Mouse (Mus musculus) limb, embryonic 14.5 days (tissue): Measurements from ENCODE around the gene Gm20388. TPM values are rescaled to one million over a fixed set of nuclear protein-coding genes. Genes with fewer than 3 reads are reported as not detected.
A peak's percentile ranks its signal among the peaks of the same experiment; 100 is the strongest.

ENCODE experiments used
- ATAC-seq: fragments of 200-750 bp; cut with Nextera tagmentation; 2 replicates; pipeline ENCODE4 v1.8.0; 2017; ENCODE audit warnings: low read depth, moderate number of reproducible peaks, moderate TSS enrichment; ENCODE audit not compliant: low FRiP score
- DNase-seq: peaks from one replicate; pipeline ENCODE4 v3.0.0-alpha.2; 2015; ENCODE audit warnings: low spot score
- H3K27ac ChIP-seq: fragments of 300-500 bp; sonication (generic); replicated peaks from 2 replicates; pipeline ENCODE4 v1.5.1; 2014; ENCODE audit warnings: low read depth, mild to moderate bottlenecking, low read length, moderate library complexity, mixed read lengths
- H3K27me3 ChIP-seq: fragments of 300-500 bp; sonication (generic); 2 replicates; pipeline ENCODE4 v1.6.1; 2014; ENCODE audit warnings: low read length, mixed read lengths; ENCODE audit not compliant: control insufficient read depth, insufficient read depth
- H3K36me3 ChIP-seq: fragments of 300-500 bp; sonication (generic); 2 replicates; pipeline ENCODE4 v1.6.1; 2014; ENCODE audit warnings: mild to moderate bottlenecking, low read length, moderate library complexity, mixed read lengths; ENCODE audit not compliant: control insufficient read depth, insufficient read depth
- H3K4me1 ChIP-seq: fragments of 300-500 bp; sonication (generic); 2 replicates; pipeline ENCODE4 v1.6.1; 2014; ENCODE audit warnings: antibody characterized with exemption, low read length, mixed read lengths; ENCODE audit not compliant: control insufficient read depth, insufficient read depth
- H3K4me2 ChIP-seq: fragments of 300-500 bp; sonication (generic); replicated peaks from 2 replicates; pipeline ENCODE4 v1.6.1; 2014; ENCODE audit warnings: low read depth, mild to moderate bottlenecking, low read length, moderate library complexity; ENCODE audit not compliant: severe bottlenecking
- H3K4me3 ChIP-seq: fragments of 300-500 bp; sonication (generic); replicated peaks from 2 replicates; pipeline ENCODE4 v1.5.1; 2014; ENCODE audit warnings: low read length
- H3K9ac ChIP-seq: fragments of 300-500 bp; sonication (generic); 2 replicates; pipeline ENCODE4 v1.6.1; 2014; ENCODE audit warnings: mild to moderate bottlenecking, low read depth, low read length, moderate library complexity; ENCODE audit not compliant: severe bottlenecking
- H3K9me3 ChIP-seq: fragments of 300-500 bp; sonication (generic); 2 replicates; pipeline ENCODE4 v1.6.1; 2016; ENCODE audit warnings: low read length; ENCODE audit not compliant: control insufficient read depth
- POLR2A ChIP-seq: fragments of 200-500 bp; IDR thresholded peaks from 2 replicates; pipeline ENCODE4 v1.8.0; 2012; ENCODE audit warnings: inconsistent platforms, mild to moderate bottlenecking, moderate library complexity, borderline replicate concordance; ENCODE audit not compliant: insufficient read depth, insufficient read length; ENCODE audit errors: extremely low read depth
- WGBS: fragments of 180-500 bp; shearing (Covaris S2); extraction: QIAGEN DNeasy Blood & Tissue Kit; methylation state at CpG from one replicate; pipeline ENCODE4 v1.1.7; 2014; 5-methylcytosine and 5-hydroxymethylcytosine counted together
- polyA plus RNA-seq, 2 experiments: library from polyadenylated mRNA; depleted of rRNA in 1 of 2; stranded (reverse) in 1 of 2; unstranded in 1 of 2; fragments of >200 nt; fragmentation: Nextera tagmentation in 1 of 2; extraction: Ambion mirVana in 1 of 2; gene quantifications; 2 replicates each; pipeline versions ENCODE4 v1.2.1 to v1.2.3; 2012 to 2014

Gene Gm20388
- polyA plus RNA-seq, 2 experiments, result 1.9 to 49.9 TPM

DNA sequence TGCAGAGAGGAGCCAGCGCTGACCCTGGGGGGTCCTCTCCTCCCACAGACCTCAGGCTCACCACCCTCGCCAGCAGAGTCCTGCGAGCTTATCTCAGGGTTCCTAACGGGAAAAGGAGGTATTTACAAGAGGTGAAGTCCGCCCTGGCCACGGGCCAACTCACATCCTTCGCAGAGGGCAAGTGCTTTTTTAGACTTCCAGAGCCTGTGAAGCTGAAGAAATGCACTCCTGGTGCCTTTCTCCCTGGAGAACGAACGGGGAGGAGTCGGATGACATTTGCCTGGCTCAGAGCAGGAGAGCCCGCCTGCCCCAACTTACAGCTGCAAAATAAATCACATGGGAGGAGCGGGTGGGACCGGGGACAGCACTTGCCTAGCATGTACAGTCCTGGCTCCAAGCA lies 1117.1 kb downstream of the Gm20388 start:
- peaks cover 34% of the 10 kb centered on the region; the same call in 1 of the 2 replicates for H3K27me3 ChIP-seq

DNA sequence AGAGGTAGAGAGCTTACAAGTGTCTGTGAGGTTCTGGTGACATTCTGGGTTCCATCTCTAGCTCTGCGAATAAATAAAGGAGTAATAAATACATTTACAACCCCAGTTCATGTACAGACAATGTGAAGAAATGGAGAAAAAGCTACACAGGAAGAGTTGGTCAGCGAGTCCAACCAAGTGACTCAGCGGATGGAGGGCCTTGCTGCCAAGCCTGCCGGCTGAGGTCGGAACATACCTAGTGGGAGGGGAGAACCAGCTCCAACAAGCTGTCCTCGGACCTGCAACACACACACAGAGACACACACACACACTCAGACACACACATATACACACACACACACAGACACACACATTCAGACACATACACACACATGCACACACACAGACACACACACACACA lies 1118.4 kb downstream of the Gm20388 start:
- Histone ChIP-seq H3K36me3 (no peaks in the 10 kb centered on the region), H3K27me3 (peaks cover 22% of the 10 kb centered on the region; the same call in 1 of the 2 replicates), H3K9ac (no peak overlapping the region), H3K4me3 (no peak overlapping the region), H3K4me2 (no peak overlapping the region), H3K9me3 (no peaks in the 10 kb centered on the region), H3K4me1 (peaks cover 8% of the 10 kb centered on the region; the same call in 1 of the 2 replicates), H3K27ac (no peak overlapping the region)
- TF ChIP-seq POLR2A, result no peak
- DNase-seq (no peak), ATAC-seq (no peak)
- 86% methylated on average over 6 of the region's 6 CpGs for whole genome bisulfite sequencing

More for the DNA sequence above, 1117.1 kb downstream of the Gm20388 start:
- no peak overlapping the region for H3K4me3 ChIP-seq
- H3K9me3 ChIP-seq, result no peaks in the 10 kb centered on the region
- TF ChIP-seq POLR2A, result no peak
- no peak overlapping the region for H3K27ac ChIP-seq
- ATAC-seq (no peak), DNase-seq (peak; percentile 10)
- WGBS, result 7% methylated on average over 13 of the region's 13 CpGs
- H3K4me1 ChIP-seq, result peaks cover 3% of the 10 kb centered on the region; the same call in 1 of the 2 replicates
- H3K9ac ChIP-seq, result no peak overlapping the region
- no peak overlapping the region for H3K4me2 ChIP-seq
- H3K36me3 ChIP-seq, result no peaks in the 10 kb centered on the region

DNA sequence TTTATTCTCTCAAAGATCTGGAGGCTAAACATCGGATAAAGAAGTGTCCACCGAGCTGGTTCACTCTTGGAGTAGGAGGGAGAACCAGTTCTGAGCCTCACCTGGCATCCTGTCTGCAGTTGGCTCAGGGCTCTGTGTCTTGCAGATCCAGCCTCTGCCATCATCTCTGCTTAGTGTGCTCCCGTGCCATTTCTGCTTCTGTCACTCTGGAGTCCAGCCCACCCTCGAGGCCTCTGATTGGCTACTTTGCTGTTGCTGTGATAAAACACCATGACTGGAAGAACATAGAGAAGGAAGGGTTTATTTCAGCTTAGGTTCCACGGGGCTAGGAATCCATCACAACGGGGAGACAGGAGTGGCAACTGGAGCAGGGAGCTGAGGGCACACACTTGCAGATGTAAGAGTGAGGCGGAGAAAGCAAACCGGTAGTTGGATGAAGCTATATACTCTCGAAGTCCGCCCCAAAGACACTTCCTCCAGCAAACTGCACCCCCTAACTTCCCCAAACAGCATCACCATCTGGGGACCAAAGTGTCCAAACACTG lies 1119.9 kb downstream of the Gm20388 start:
- H3K4me1 ChIP-seq, result peaks cover 11% of the 10 kb centered on the region; the same call in 1 of the 2 replicates
- no peak overlapping the region for H3K4me2 ChIP-seq
- DNase-seq, result no peak
- H3K27me3 ChIP-seq, result peaks cover 16% of the 10 kb centered on the region; the same call in 1 of the 2 replicates
- H3K9me3 ChIP-seq, result no peaks in the 10 kb centered on the region
- ATAC-seq, result no peak
- TF ChIP-seq POLR2A, result no peak
- no peak overlapping the region for H3K4me3 ChIP-seq
- WGBS, result 61% methylated on average over 10 of the region's 10 CpGs
- H3K9ac ChIP-seq, result no peak overlapping the region
- no peak overlapping the region for H3K27ac ChIP-seq
- no peaks in the 10 kb centered on the region for H3K36me3 ChIP-seq

DNA sequence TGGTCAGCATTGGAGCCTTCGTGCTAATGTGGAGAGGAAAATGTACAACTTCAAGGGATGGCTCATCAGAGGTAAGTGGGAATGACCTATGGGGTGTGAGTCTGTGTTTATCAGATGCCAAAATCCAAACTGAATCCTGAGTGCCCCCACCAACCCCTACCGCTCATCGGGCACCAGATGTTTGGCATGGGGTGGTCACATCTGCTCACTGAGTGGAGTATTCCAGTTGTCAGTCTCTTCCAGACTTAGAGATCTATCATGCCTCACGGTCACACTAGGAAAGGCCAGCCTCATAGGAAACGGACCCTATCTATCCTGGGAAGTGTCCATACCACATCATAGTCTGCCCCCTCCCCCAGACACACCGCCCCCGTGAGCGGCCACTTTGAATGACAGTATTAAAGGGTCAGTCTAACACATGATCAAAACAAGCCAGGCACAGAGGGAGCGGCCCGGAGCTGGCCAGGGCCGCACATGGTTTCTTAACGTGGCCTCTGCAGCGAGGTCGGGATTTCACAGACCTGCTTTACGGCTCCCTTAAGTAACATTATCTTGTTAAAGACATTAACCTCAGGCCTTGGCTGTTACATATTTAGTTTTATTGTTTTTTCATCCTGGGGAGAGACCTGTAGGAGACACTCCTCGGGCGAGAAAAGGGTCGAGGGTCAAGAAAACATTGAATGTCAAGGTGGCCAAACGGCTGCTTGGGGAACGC lies 1122.8 kb downstream of the Gm20388 start:
- H3K9me3 ChIP-seq, result no peaks in the 10 kb centered on the region
- no peaks in the 10 kb centered on the region for H3K36me3 ChIP-seq
- peak; percentile 26 for DNase-seq
- peaks cover 7% of the 10 kb centered on the region; the same call in 1 of the 2 replicates for H3K4me1 ChIP-seq
- peaks cover 10% of the 10 kb centered on the region; the same call in 1 of the 2 replicates for H3K27me3 ChIP-seq
- TF ChIP-seq POLR2A, result no peak
- WGBS, result 37% methylated on average over 20 of the region's 20 CpGs
- H3K27ac ChIP-seq, result no peak overlapping the region
- no peak overlapping the region for H3K9ac ChIP-seq
- peak; percentile 76 for ATAC-seq
- no peak overlapping the region for H3K4me2 ChIP-seq
- no peak overlapping the region for H3K4me3 ChIP-seq

DNA sequence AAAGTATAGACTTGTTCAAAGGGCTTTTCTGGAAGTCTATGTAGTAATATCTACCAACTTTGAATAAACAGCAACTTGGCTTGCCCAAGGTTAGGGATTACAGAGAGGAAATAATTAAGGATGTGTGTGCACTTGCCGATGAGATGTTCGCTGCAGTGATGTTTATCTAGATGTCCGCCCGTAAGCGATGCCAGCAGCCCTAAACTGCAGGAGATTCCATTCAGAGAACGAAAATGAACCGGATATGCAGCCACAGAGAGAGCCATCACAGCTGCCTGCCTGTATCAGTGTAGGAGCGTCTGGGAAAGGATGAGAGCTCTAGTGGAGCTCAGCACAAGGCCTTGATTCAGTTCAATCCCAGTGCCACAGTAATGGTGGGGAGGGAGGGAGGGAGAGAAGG lies 1125.0 kb downstream of the Gm20388 start:
- no peak for ATAC-seq
- 78% methylated on average over 8 of the region's 8 CpGs for WGBS
- Histone ChIP-seq H3K4me2 (no peak overlapping the region), H3K27me3 (peaks cover 13% of the 10 kb centered on the region; the same call in 1 of the 2 replicates), H3K9ac (no peak overlapping the region), H3K4me3 (no peak overlapping the region), H3K36me3 (no peaks in the 10 kb centered on the region), H3K4me1 (peaks cover 7% of the 10 kb centered on the region; the same call in 1 of the 2 replicates), H3K9me3 (no peaks in the 10 kb centered on the region), H3K27ac (no peak overlapping the region)
- DNase-seq, result no peak
- no peak for TF ChIP-seq POLR2A
